Mouse (Mus musculus): Measurements from ENCODE around the gene Wfdc3. TPM values are rescaled to one million over a fixed set of nuclear protein-coding genes. Genes with fewer than 3 reads are reported as not detected.
"Not testable (repeated sequence)": the region's sequence is repeated elsewhere in the genome, so short reads cannot be mapped to it uniquely, and the experiment has no call there.

Gene Wfdc3
- polyA plus RNA-seq, 1 experiment from 2014 or later: 1.8 TPM

DNA sequence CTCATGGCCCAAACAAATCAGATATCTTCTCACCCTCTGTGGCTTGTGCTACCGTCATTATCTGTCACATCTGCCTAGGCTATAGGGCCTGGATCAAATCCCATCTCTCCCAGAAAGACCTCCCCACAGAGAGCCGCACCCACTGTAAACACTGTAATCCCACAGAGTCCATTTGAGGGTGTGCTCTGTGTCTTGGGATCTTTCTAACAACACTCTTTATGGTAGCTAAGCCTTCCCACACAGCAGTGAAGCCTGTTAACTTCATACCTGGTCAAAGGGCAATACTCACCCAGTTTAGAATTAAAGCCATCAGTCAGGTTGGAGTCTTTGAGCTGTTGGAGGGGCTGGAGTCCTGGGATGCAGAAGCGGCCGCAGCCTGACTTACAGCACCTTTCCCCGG is 14.0 kb downstream of the Wfdc3 start:
- WGBS: 34% methylated on average over 5 of the region's 5 CpGs

DNA sequence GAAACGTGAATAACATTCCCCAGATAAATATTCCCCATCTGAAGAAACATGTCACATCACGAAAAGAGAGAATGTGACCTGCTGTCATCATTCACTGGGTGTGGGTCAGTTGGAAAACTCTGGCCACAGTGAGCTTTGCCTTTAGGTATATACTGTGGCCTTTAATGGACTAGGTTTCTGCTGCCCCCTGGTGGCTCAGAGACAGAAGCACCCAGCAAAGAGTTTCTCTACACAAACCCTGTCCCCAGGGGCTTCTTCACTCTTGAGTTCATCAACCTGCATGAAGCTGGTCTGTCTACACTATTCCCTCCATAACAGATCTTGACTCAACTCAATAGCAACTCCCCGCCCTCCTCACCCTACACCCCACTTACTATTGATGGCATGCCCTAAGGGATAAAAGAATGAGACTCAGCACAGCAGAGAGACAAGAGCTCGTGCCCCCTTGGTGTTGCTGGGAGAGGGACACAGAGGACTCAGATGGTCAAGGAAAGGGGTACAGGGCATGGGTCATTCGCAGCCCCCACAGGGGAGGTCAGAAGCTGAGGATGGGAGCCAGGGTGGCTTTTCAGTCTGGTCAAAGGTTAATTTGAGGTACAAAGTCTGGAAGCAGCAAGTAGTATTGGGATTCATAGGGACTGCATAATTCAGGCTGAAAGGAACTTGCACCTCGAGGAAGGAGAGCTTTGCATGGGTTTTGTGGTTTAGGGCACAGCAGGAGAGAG is 19.7 kb downstream of the Wfdc3 start:
- WGBS: 25% methylated on average over 6 of the region's 6 CpGs
- ATAC-seq: peak; percentile 80
- H3K36me3 ChIP-seq: no peaks in the 10 kb centered on the region
- no peak overlapping the region for H3K9ac ChIP-seq
- no peak overlapping the region for H3K4me3 ChIP-seq (replicated peaks)
- no peaks in the 10 kb centered on the region for H3K4me1 ChIP-seq (replicated peaks)
- no peak overlapping the region for H3K4me2 ChIP-seq (replicated peaks)
- H3K9me3 ChIP-seq: no peaks in the 10 kb centered on the region
- no peaks in the 10 kb centered on the region for H3K27me3 ChIP-seq (replicated peaks)
- no peak overlapping the region for H3K27ac ChIP-seq

More for the DNA sequence above, 14.0 kb downstream of the Wfdc3 start:
- no peaks in the 10 kb centered on the region for H3K9me3 ChIP-seq
- no peaks in the 10 kb centered on the region for H3K27me3 ChIP-seq (replicated peaks)
- no peak overlapping the region for H3K27ac ChIP-seq
- ATAC-seq: peak; percentile 90
- no peak overlapping the region for H3K4me3 ChIP-seq (replicated peaks)
- no peaks in the 10 kb centered on the region for H3K36me3 ChIP-seq
- H3K9ac ChIP-seq: no peak overlapping the region
- H3K4me1 ChIP-seq (replicated peaks): peaks cover 13% of the 10 kb centered on the region
- no peak overlapping the region for H3K4me2 ChIP-seq (replicated peaks)

DNA sequence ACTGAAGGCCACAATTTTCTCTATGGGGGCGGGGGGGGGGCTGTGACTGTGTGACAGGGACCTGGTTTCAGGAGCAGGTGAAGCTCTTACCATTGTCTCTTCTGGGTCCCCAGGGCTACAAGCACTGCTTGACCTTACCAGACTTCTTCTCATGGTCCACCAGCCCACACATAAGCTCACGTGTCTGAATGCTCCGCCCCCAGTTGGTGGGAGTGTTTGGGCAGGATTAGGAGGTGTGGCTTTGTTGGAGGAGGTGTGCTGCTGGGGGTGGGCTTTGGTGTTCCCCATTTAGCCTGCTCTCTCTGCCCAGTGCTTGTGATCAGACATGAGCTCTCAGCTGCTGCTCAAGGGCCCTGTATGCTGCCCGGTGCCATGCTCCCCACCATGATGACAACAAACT is 22.5 kb downstream of the Wfdc3 start:
- Histone ChIP-seq H3K36me3 (no peaks in the 10 kb centered on the region), H3K4me2 (replicated peaks) (no peak overlapping the region), H3K4me3 (replicated peaks) (no peak overlapping the region), H3K27me3 (replicated peaks) (no peaks in the 10 kb centered on the region), H3K4me1 (replicated peaks) (no peaks in the 10 kb centered on the region), H3K9ac (no peak overlapping the region), H3K27ac (no peak overlapping the region), H3K9me3 (no peaks in the 10 kb centered on the region)
- 64% methylated on average over 4 of the region's 4 CpGs for WGBS
- ATAC-seq: no peak

DNA sequence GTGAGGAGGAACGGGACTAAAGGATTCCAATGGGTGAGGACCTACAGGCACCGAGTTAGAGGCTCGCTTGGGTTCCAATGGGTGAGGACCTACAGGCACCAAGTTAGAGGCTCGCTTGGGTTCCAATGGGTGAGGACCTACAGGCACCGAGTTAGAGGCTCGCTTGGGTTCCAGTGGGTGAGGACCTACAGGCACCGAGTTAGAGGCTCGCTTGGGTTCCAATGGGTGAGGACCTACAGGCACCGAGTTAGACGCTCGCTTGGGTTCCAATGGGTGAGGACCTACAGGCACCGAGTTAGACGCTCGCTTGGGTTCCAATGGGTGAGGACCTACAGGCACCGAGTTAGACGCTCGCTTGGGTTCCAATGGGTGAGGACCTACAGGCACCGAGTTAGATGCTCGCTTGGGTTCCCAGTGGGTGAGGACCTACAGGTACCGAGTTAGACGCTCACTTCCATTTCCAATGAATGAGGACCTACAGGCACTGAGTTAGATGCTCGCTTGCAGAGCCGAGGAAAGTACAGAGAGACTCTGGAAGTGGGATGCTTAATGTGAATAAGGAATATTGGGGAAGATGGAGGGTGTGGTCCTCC is 29.4 kb downstream of the Wfdc3 start:
- not testable (repeated sequence) for H3K27ac ChIP-seq; H3K4me1 ChIP-seq (replicated peaks); H3K4me2 ChIP-seq (replicated peaks); ATAC-seq; H3K9me3 ChIP-seq; H3K4me3 ChIP-seq (replicated peaks); H3K36me3 ChIP-seq; H3K27me3 ChIP-seq (replicated peaks); H3K9ac ChIP-seq
- 94% methylated on average over 23 of the region's 23 CpGs for WGBS

DNA sequence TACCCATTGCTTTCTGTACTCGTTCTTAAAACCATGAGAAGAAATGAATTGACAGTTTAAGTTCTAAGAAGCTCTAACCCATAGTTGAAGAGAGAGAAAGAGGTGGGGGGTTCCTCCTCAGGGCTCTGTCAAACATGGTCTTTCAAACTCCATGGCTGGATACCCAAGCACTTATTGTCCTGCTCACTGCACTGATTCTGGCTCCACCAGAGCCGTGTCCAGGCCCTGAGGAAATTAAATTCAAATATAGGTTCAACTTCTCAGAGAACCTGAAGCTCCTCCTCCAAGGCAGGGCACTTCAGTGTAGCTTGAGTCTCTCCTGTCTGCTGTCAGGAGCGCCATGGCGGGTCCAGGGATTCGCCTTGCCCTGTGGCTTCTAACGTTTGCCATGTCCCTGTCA is 30.7 kb downstream of the Wfdc3 start, which contains the start of gene Spint5:
Gene Spint5 (plus strand): TSS at position 301 of the 400 bp plus-strand sequence.
- no peaks in the 10 kb centered on the region for H3K27me3 ChIP-seq (replicated peaks)
- H3K9ac ChIP-seq: no peak within 1 kb of the TSS
- H3K9me3 ChIP-seq: no peaks in the 10 kb centered on the region
- no peaks in the 10 kb centered on the region for H3K4me1 ChIP-seq (replicated peaks)
- H3K4me3 ChIP-seq (replicated peaks): no peak within 1 kb of the TSS
- H3K4me2 ChIP-seq (replicated peaks): no peak within 1 kb of the TSS
- H3K27ac ChIP-seq: no peak within 1 kb of the TSS
- H3K36me3 ChIP-seq: no peaks in the 10 kb centered on the region
- ATAC-seq: no peak
- 77% methylated on average over 6 of the region's 6 CpGs for WGBS

DNA sequence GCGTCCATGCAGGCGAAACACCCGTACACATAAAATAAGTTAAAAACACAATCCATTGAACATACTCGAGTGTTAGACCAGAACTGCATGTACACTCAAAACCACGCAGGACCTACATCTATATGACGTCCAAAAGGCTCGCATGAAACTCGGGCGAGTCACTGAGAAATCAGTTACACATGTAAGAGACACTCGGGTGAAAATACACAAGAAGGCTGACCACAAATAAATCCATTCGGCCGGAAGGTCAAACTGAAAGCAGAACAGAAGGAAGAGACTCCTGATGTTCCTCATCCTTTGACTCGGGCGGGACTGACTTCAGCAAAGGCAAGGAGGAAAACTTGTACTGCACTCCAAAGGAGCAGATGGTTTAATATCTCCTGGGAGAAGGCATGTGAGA is 39.7 kb downstream of the Wfdc3 start:
- Histone ChIP-seq H3K9me3 (no peaks in the 10 kb centered on the region), H3K4me3 (replicated peaks) (no peak overlapping the region), H3K4me1 (replicated peaks) (no peaks in the 10 kb centered on the region), H3K27me3 (replicated peaks) (no peaks in the 10 kb centered on the region), H3K9ac (no peak overlapping the region), H3K36me3 (no peaks in the 10 kb centered on the region), H3K27ac (no peak overlapping the region), H3K4me2 (replicated peaks) (no peak overlapping the region)
- no peak for ATAC-seq
- WGBS: 91% methylated on average over 14 of the region's 14 CpGs

DNA sequence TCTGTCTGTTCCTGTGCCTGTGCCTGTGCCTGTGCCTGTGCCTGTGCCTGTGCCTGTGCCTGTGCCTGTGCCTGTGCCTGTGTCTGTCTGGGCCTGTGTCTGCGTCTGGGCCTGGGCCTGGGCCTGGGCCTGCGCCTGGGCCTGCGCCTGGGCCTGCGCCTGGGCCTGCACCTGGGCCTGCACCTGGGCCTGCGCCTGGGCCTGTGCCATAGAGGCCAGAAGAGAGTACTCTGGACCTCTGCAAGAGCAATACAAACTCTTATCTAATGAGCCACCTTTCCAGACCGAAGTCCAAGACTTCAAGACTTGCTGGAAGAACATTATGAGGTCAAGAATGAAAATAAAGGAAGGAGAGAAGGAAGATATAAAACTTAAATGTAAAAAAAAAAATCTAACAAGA is 40.4 kb downstream of the Wfdc3 start:
- WGBS: 79% methylated on average over 6 of the region's 6 CpGs
- H3K27ac ChIP-seq: no peak overlapping the region
- H3K4me2 ChIP-seq (replicated peaks): no peak overlapping the region
- H3K4me1 ChIP-seq (replicated peaks): no peaks in the 10 kb centered on the region
- no peaks in the 10 kb centered on the region for H3K36me3 ChIP-seq
- H3K9ac ChIP-seq: no peak overlapping the region
- no peaks in the 10 kb centered on the region for H3K27me3 ChIP-seq (replicated peaks)
- H3K4me3 ChIP-seq (replicated peaks): no peak overlapping the region
- no peaks in the 10 kb centered on the region for H3K9me3 ChIP-seq
- ATAC-seq: peak; percentile 94

DNA sequence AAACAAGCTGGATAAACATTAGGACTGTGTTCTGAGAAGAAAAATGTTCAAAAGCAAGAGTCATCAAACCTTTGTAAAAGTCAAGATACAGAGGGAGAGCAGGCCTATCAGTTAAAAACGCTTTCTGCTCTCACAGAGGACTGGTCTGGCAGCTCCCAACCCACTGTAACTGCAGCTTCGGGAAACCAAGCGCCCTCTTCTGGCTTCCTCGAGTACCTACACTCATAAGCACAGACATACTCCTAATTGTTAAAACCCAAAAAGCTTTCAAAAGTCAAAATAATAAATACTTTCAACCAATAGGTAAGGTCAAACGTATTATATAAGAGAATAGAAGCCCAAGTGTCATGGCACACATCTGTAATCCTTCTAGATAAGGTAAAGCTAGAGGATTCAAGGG is 41.5 kb downstream of the Wfdc3 start:
- H3K27ac ChIP-seq: no peak overlapping the region
- WGBS: 86% methylated on average over 5 of the region's 5 CpGs
- ATAC-seq: no peak

DNA sequence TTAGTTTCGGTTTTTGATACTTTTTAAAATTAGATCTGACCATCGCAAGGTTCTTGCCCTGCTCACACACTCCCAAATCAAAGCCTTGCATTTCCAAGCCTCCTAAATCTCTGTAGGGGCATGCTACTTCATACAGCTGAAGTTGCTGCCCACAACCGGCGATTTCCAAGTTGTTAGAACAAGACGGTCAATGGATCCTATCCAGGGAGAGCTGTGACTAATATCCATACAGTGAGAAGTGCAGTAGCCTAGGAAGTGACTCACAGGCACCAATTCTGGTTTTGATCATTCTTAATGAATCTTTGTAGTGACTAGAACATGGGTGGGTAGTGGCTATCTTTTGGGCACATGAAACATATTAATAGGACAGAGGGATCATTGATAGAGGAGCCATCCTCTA is 44.0 kb downstream of the Wfdc3 start:
- Histone ChIP-seq H3K27me3 (replicated peaks) (no peaks in the 10 kb centered on the region), H3K9me3 (no peaks in the 10 kb centered on the region), H3K9ac (no peak overlapping the region), H3K4me1 (replicated peaks) (no peaks in the 10 kb centered on the region), H3K4me3 (replicated peaks) (no peak overlapping the region), H3K27ac (no peak overlapping the region), H3K4me2 (replicated peaks) (no peak overlapping the region), H3K36me3 (no peaks in the 10 kb centered on the region)
- no peak for ATAC-seq
- WGBS: 86% methylated on average over 5 of the region's 5 CpGs

More for the DNA sequence above, 41.5 kb downstream of the Wfdc3 start:
- Histone ChIP-seq H3K36me3 (no peaks in the 10 kb centered on the region), H3K4me1 (replicated peaks) (no peaks in the 10 kb centered on the region), H3K4me2 (replicated peaks) (no peak overlapping the region), H3K4me3 (replicated peaks) (no peak overlapping the region), H3K9ac (no peak overlapping the region), H3K9me3 (no peaks in the 10 kb centered on the region), H3K27me3 (replicated peaks) (no peaks in the 10 kb centered on the region)

DNA sequence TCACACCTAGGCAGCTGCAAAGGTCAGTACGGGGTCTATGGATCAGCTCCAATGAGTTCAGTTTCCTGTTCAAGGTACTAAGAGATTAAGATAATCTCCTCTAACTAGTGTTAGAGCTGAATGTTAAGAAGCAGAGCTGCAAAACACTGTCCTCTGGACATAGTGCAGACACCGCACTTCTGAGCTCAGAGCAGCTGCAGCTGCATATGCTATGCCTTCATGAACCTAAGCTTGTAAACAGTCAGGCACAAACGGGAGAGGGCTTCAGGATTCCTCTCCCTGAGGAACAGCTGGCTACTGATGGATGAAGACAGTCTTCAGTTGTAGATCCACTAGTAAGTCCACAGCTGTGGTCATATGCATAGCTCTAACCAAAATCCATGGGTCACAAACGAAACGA is 44.8 kb downstream of the Wfdc3 start:
- no peaks in the 10 kb centered on the region for H3K4me1 ChIP-seq (replicated peaks)
- H3K9me3 ChIP-seq: no peaks in the 10 kb centered on the region
- no peak overlapping the region for H3K4me2 ChIP-seq (replicated peaks)
- ATAC-seq: peak; percentile 58
- no peaks in the 10 kb centered on the region for H3K27me3 ChIP-seq (replicated peaks)
- no peaks in the 10 kb centered on the region for H3K36me3 ChIP-seq
- no peak overlapping the region for H3K4me3 ChIP-seq (replicated peaks)
- H3K27ac ChIP-seq: peak overlapping the region; percentile 44; the same call in 1 of the 2 replicates
- 49% methylated on average over 5 of the region's 5 CpGs for WGBS
- no peak overlapping the region for H3K9ac ChIP-seq

DNA sequence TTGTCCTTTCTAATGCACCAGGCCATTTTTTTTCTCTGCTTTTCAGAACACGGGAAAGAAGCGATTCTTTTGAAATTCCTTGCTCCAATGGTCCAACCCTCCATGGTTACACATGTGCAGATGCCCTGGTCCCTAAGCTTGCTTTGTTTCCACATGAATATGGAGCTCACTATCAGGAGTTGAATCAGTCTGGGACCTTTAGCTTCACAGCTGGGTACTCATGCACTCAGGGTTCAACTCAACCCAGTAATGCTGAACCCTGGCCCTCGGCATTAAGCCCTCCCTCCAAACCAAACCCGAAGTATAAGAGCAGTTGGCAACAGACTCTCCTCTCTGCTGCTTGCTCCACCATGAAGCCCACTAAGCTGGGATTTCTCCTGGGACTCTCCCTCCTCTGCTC is 47.5 kb downstream of the Wfdc3 start, which contains the start of gene Spint4:
Gene Spint4 (plus strand): TSS at position 301 of the 400 bp plus-strand sequence.
- no peaks in the 10 kb centered on the region for H3K9me3 ChIP-seq
- no peak within 1 kb of the TSS for H3K27ac ChIP-seq
- ATAC-seq: no peak
- H3K36me3 ChIP-seq: no peaks in the 10 kb centered on the region
- no peak within 1 kb of the TSS for H3K4me3 ChIP-seq (replicated peaks)
- whole genome bisulfite sequencing: 78% methylated on average over 4 of the region's 4 CpGs
- H3K9ac ChIP-seq: no peak within 1 kb of the TSS
- no peaks in the 10 kb centered on the region for H3K27me3 ChIP-seq (replicated peaks)
- no peaks in the 10 kb centered on the region for H3K4me1 ChIP-seq (replicated peaks)
- no peak within 1 kb of the TSS for H3K4me2 ChIP-seq (replicated peaks)

DNA sequence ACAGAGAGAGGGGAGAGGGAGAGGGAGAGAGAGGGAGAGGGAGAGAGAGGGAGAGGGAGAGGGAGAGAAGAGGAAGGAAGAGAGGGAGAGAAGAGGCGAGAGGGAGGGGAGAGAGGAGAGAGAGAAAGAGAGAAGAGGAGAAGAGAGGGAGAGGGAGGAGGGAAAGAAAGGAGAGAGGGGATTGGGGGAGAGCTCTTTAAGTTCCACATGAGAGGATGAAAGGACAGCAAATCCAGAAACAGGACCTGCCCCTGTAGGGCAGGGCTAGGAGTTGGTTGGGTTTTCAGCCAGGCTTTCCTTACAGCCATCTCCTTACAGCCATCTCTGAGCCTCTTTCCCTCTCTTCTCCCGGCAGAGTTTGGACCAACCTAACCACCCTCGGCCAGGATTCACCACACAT is 60.9 kb downstream of the Wfdc3 start, which contains the start of gene Wfdc13:
Gene Wfdc13 (plus strand): TSS at position 301 of the 400 bp plus-strand sequence.
- ATAC-seq: no peak
- H3K4me2 ChIP-seq (replicated peaks): no peak within 1 kb of the TSS
- 66% methylated on average over 3 of the region's 3 CpGs for WGBS

More for the DNA sequence above, 60.9 kb downstream of the Wfdc3 start, which contains the start of gene Wfdc13:
- no peak within 1 kb of the TSS for H3K4me3 ChIP-seq (replicated peaks)
- no peaks in the 10 kb centered on the region for H3K9me3 ChIP-seq
- H3K4me1 ChIP-seq (replicated peaks): 0 out of 2 replicates have a peak, but pooled peaks cover 2% of the 10 kb centered on the region
- no peaks in the 10 kb centered on the region for H3K36me3 ChIP-seq
- no peaks in the 10 kb centered on the region for H3K27me3 ChIP-seq (replicated peaks)
- no peak within 1 kb of the TSS for H3K9ac ChIP-seq
- H3K27ac ChIP-seq: no peak within 1 kb of the TSS

All from intestine, embryonic 15.5 days (tissue).